Mouse (Mus musculus): ENCODE measurements at regions not wholly inside any gene's neighbourhood (a gene's known extent, or its start where the extent isn't known, plus 50 kb on each side); places are given as distances from the start of the nearest gene placed in this dataset.

- no peak for DNase-seq (ENCODE audit: low spot score in 2 of 2)
Measured at GRCm38 (mm10) chr5:49909483-49909882, 149.3 kb downstream of the Adgra3 start.

- DNase-seq (ENCODE audit: low spot score in 2 of 2): no peak
Measured at GRCm38 (mm10) chr5:49896106-49896505, 162.7 kb downstream of the Adgra3 start.

GRCm38 (mm10) chr5:49880383-49880782, 178.4 kb downstream of the Adgra3 start:
- no peak for DNase-seq (ENCODE audit: low spot score in 2 of 2)

- DNase-seq (ENCODE audit: low spot score in 2 of 2): no peak
Measured at GRCm38 (mm10) chr5:49876240-49876639, 182.6 kb downstream of the Adgra3 start.

- DNase-seq (ENCODE audit: low spot score in 2 of 2): no peak
Measured at GRCm38 (mm10) chr5:49857202-49857601, 201.6 kb downstream of the Adgra3 start.

- no peak for DNase-seq (ENCODE audit: low spot score in 2 of 2)
Measured at GRCm38 (mm10) chr5:49856036-49856435, 202.8 kb downstream of the Adgra3 start.

- peak in 1 of 2 experiments; percentile 10 for DNase-seq (ENCODE audit: low spot score in 2 of 2)
Measured at GRCm38 (mm10) chr5:49848680-49849079, 210.1 kb downstream of the Adgra3 start.

GRCm38 (mm10) chr5:49848174-49848573, 210.6 kb downstream of the Adgra3 start:
- DNase-seq (ENCODE audit: low spot score in 2 of 2): no peak

- DNase-seq (ENCODE audit: low spot score in 2 of 2): no peak
Measured at GRCm38 (mm10) chr5:49818832-49819231, 240.0 kb downstream of the Adgra3 start.

GRCm38 (mm10) chr5:49816751-49817150, 242.1 kb downstream of the Adgra3 start:
- no peak for DNase-seq (ENCODE audit: low spot score in 2 of 2)

GRCm38 (mm10) chr5:49813335-49813734, 245.5 kb downstream of the Adgra3 start:
- DNase-seq (ENCODE audit: low spot score in 2 of 2): peak in 1 of 2 experiments; percentile 1

- no peak for DNase-seq (ENCODE audit: low spot score in 2 of 2)
Measured at GRCm38 (mm10) chr5:49788494-49789160, 263.9 kb upstream of the Kcnip4 start.

GRCm38 (mm10) chr5:49783728-49784127, 259.0 kb upstream of the Kcnip4 start:
- DNase-seq (ENCODE audit: low spot score in 2 of 2): peak; percentile 41 to 84

- no peak for DNase-seq (ENCODE audit: low spot score in 2 of 2)
Measured at GRCm38 (mm10) chr5:49761054-49761453, 236.3 kb upstream of the Kcnip4 start.

- DNase-seq (ENCODE audit: low spot score in 2 of 2): no peak
Measured at GRCm38 (mm10) chr5:49755531-49755930, 230.8 kb upstream of the Kcnip4 start.

- no peak for DNase-seq (ENCODE audit: low spot score in 2 of 2)
Measured at GRCm38 (mm10) chr5:49712607-49713006, 187.9 kb upstream of the Kcnip4 start.

- no peak for DNase-seq (ENCODE audit: low spot score in 2 of 2)
Measured at GRCm38 (mm10) chr5:49682156-49682555, 157.4 kb upstream of the Kcnip4 start.

GRCm38 (mm10) chr5:49681514-49681913, 156.8 kb upstream of the Kcnip4 start:
- no peak for DNase-seq (ENCODE audit: low spot score in 2 of 2)

GRCm38 (mm10) chr5:49675885-49676284, 151.2 kb upstream of the Kcnip4 start:
- peak in 1 of 2 experiments; percentile 39 for DNase-seq (ENCODE audit: low spot score in 2 of 2)

- no peak for DNase-seq (ENCODE audit: low spot score in 2 of 2)
Measured at GRCm38 (mm10) chr5:49665196-49665595, 140.5 kb upstream of the Kcnip4 start.

GRCm38 (mm10) chr5:49663928-49664327, 139.2 kb upstream of the Kcnip4 start:
- DNase-seq (ENCODE audit: low spot score in 2 of 2): no peak

- no peak for DNase-seq (ENCODE audit: low spot score in 2 of 2)
Measured at GRCm38 (mm10) chr5:49662096-49662495, 137.4 kb upstream of the Kcnip4 start.

- no peak for DNase-seq (ENCODE audit: low spot score in 2 of 2)
Measured at GRCm38 (mm10) chr5:49660598-49660997, 135.9 kb upstream of the Kcnip4 start.

All from layer of hippocampus, postnatal 14 days (tissue).